In genomic region chr11:30237960-30238359, GRCm38 (mm10) we compare ENCODE assay signal across 9 mouse cellular contexts. TPM values are rescaled to one million over a fixed set of nuclear protein-coding genes. Genes with fewer than 3 reads are reported as not detected.
A peak's percentile ranks its signal among the peaks of the same experiment; 100 is the strongest.
DNase-seq lines count a peak whose midpoint lies in the region; ATAC-seq and TF ChIP-seq lines count a peak whose summit lies in the region.
"Had no signal": no experiment of that assay in that cellular context is flagged by ENCODE, and none has a peak within 500 bp of the region (broad histone marks: within the 10 kb centered on the region; RNA-seq: fewer than 3 reads in every experiment).

No protein-coding gene starts in this region.

- H3K4me3 ChIP-seq in hindbrain, embryonic 12.5 days: no peak overlapping the region
- no peak overlapping the region for H3K4me3 ChIP-seq in hindbrain, embryonic 10.5 days
- H3K4me3 ChIP-seq in ES-E14 (ENCODE audit: insufficient read depth in 1 of 2, low read depth in 1 of 2, low read length in 2 of 2, poor library complexity in 1 of 2, severe bottlenecking in 1 of 2): no peak overlapping the region
- no peak overlapping the region for H3K4me3 ChIP-seq in lung, adult 2 months (replicated peaks; ENCODE audit: extremely low read depth, low read depth, low read length)
- H3K4me3 ChIP-seq: embryonic facial prominence, embryonic 13.5 days had no signal

- H3K9me3 ChIP-seq in hindbrain, embryonic 12.5 days (replicated peaks): no peaks in the 10 kb centered on the region
- H3K9me3 ChIP-seq in hindbrain, embryonic 10.5 days: no peaks in the 10 kb centered on the region
- no peaks in the 10 kb centered on the region for H3K9me3 ChIP-seq in ES-E14 (ENCODE audit: control insufficient read depth, insufficient read depth, low read depth, low read length)
- H3K9me3 ChIP-seq: embryonic facial prominence, embryonic 13.5 days had no signal

- H3K4me2 ChIP-seq in hindbrain, embryonic 12.5 days (replicated peaks): no peak overlapping the region
- H3K4me2 ChIP-seq: embryonic facial prominence, embryonic 13.5 days had no signal

- DNase-seq in hindbrain, embryonic 10.5 days (ENCODE audit: low spot score): no peak
- no peak for DNase-seq in ES-E14 (ENCODE audit: low read depth, low spot score)
- no peak for DNase-seq in lung, adult 2 months
- DNase-seq in left cerebral cortex, adult 8-10 months (ENCODE audit: low spot score in 2 of 2): no peak
- no peak for DNase-seq in ovary, adult 18-20 months (ENCODE audit: low spot score)
- no peak for DNase-seq in left cerebral cortex, postnatal 25 days (ENCODE audit: low spot score in 2 of 2)

- in situ Hi-C loops in ES-E14 (cut with MboI; ENCODE audit: low sequenced_read_pairs in 2 of 2, unreplicated experiment in 2 of 2): loop anchor here (5.0 to 25.0 kb wide), 2 partner anchors 414 to 424 kb away; no protein-coding TSS in a partner anchor

- peak; percentile 33; the same call in 1 of the 2 replicates for TF ChIP-seq CTCF in lung, adult 2 months (IDR thresholded peaks at IDR 0.05; ENCODE audit: insufficient read depth, low read length)

- 0 out of 2 replicates have a peak, but pooled peaks have one; percentile 64 for ATAC-seq in hindbrain, embryonic 12.5 days (ENCODE audit: low FRiP score)
- ATAC-seq in common myeloid progenitor, adult 5-6 weeks (replicated peaks; ENCODE audit: low read depth, poor library complexity, severe bottlenecking): peak; percentile 52; the same call in 1 of the 2 replicates

- TF ChIP-seq POLR2A in lung, adult 2 months (IDR thresholded peaks at IDR 0.05; ENCODE audit: borderline replicate concordance, extremely low read depth, low read depth, low read length): no peak

- H3K27ac ChIP-seq in hindbrain, embryonic 12.5 days: no peak overlapping the region
- no peak overlapping the region for H3K27ac ChIP-seq in hindbrain, embryonic 10.5 days
- no peak overlapping the region for H3K27ac ChIP-seq in ES-E14 (ENCODE audit: insufficient read depth, low read depth, low read length, poor library complexity, severe bottlenecking)
- H3K27ac ChIP-seq: embryonic facial prominence, embryonic 13.5 days had no signal

- no peaks in the 10 kb centered on the region for H3K4me1 ChIP-seq in hindbrain, embryonic 12.5 days
- H3K4me1 ChIP-seq in hindbrain, embryonic 10.5 days (replicated peaks): no peaks in the 10 kb centered on the region
- peaks cover 0 to 2% of the 10 kb centered on the region in 2 experiments; a peak in 1 of 4 replicates for H3K4me1 ChIP-seq in ES-E14 (ENCODE audit: control insufficient read depth in 2 of 2, insufficient read depth in 2 of 2, low read length in 2 of 2, poor library complexity in 1 of 2)
- H3K4me1 ChIP-seq in lung, adult 2 months (ENCODE audit: control insufficient read depth, insufficient read depth, low read length): peaks cover 46% of the 10 kb centered on the region

- intact Hi-C loops in left cerebral cortex, postnatal 25 days (cut with DNase I): loop anchor here (10.0 kb wide), 1 partner anchor 417 kb away; no protein-coding TSS in a partner anchor

- no peaks in the 10 kb centered on the region for H3K27me3 ChIP-seq in hindbrain, embryonic 12.5 days
- H3K27me3 ChIP-seq in hindbrain, embryonic 10.5 days (ENCODE audit: insufficient read depth, poor library complexity, severe bottlenecking): no peaks in the 10 kb centered on the region
- H3K27me3 ChIP-seq: embryonic facial prominence, embryonic 13.5 days had no signal

- WGBS in hindbrain, embryonic 12.5 days: 64% methylated on average over 4 of the region's 4 CpGs
- WGBS in hindbrain, embryonic 10.5 days: 63% methylated on average over 4 of the region's 4 CpGs
- WGBS in lung, adult 2 months: 46% methylated on average over 4 of the region's 4 CpGs

- no peaks in the 10 kb centered on the region for H3K36me3 ChIP-seq in hindbrain, embryonic 12.5 days
- H3K36me3 ChIP-seq in hindbrain, embryonic 10.5 days: peaks cover 6% of the 10 kb centered on the region; the same call in 1 of the 2 replicates
- no peaks in the 10 kb centered on the region; the same call in 1 of the 2 replicates for H3K36me3 ChIP-seq in ES-E14 (ENCODE audit: control insufficient read depth, insufficient read depth, low read length, poor library complexity, severe bottlenecking)

- H3K9ac ChIP-seq in hindbrain, embryonic 12.5 days: no peak overlapping the region
- H3K9ac ChIP-seq in ES-E14 (ENCODE audit: insufficient read depth, low read depth, low read length, poor library complexity, severe bottlenecking): no peak overlapping the region
- H3K9ac ChIP-seq: embryonic facial prominence, embryonic 13.5 days had no signal

TF ChIP-seq in ES-E14, 5 proteins besides CTCF, POLR2A, EP300 and RAD21:
- no peak for TF ChIP-seq HCFC1 (IDR thresholded peaks at IDR 0.05; ENCODE audit: borderline replicate concordance, insufficient read depth, low read length)
- TF ChIP-seq MAFK (IDR thresholded peaks at IDR 0.05; ENCODE audit: insufficient read depth, low read depth, low read length): no peak
- TF ChIP-seq ZC3H11A (IDR thresholded peaks at IDR 0.05; ENCODE audit: borderline replicate concordance, low read depth, low read length): peak; percentile 88

RNA-seq across cellular contexts. Expression of gene Sptbn1, which starts 30.0 kb away (rescaled TPM):
- 120 and 122 TPM in 2 replicates for polyA plus RNA-seq in hindbrain, embryonic 12.5 days (2016; fragmentation: Nextera tagmentation; extraction: Ambion mirVana)
- polyA plus RNA-seq in hindbrain, embryonic 10.5 days (2016; fragmentation: Nextera tagmentation; extraction: Ambion mirVana): 60.1 and 68.8 TPM in 2 replicates
- 243 and 283 TPM in 2 replicates for total RNA-seq in ES-E14 (2012; rRNA removed)
- 121 and 147 TPM in 2 replicates for total RNA-seq in common myeloid progenitor, adult 5-6 weeks (2017)
- 222 and 294 TPM in 2 replicates for polyA plus RNA-seq in lung, adult 2 months (2012; rRNA removed)
- 100 to 1,000 TPM; 544 to 579 (median 556) TPM for total RNA-seq in left cerebral cortex, adult 8-10 months (2022)
- total RNA-seq in left cerebral cortex, postnatal 25 days (2021): 100 to 1,000 TPM; 614 to 635 TPM
